Mouse (Mus musculus): ENCODE measurements around the gene Trpc5os. TPM values are rescaled to one million over a fixed set of nuclear protein-coding genes. Genes with fewer than 3 reads are reported as not detected.

The Trpc5os gene
- polyA plus RNA-seq (2012; rRNA removed), result 0.04 and 0.09 TPM in 2 replicates

DNA sequence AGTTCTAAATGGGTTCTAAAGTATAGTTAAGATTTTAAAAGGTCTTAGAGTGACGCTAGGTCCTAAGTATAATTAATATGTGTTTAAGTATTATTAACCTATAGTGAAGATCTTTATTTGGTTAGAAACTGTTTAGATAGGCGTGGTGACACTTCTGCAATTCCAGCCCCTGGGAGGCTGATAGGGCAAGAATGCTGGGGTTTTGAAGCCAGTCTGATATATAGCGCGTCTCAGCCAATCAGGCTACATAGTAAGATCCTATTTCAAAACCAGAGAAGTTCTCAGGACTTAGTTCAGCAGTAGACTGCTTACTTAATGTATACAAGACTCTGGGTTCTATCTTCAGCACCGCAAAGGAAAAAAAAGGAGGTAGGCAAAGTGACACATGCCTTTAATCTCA is at the start of gene Trpc5os:
Gene Trpc5os, plus strand, starts transcription at position 301 of the 400 bp plus-strand sequence.
- no peak for DNase-seq (ENCODE audit: low spot score)

DNA sequence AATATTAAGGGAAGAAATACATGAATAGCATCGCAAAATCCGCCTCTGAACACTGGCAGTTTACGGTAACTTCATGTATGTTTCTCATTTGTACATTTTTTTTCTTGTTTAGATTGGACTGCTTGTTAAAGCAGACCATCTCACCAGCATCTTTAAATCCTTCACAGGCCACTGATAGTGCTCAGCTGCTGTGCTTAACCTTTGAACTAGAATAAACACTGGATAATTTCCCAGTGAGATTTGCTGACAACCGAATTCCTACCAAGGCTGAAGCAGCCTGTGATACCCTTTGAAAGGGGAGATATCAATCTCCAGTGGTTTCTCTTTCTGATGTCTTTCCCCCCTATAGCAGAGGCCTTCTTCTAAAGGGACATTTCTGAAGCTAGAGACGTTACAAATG is 48.3 kb upstream of the Trpc5os start:
- no peak for DNase-seq (ENCODE audit: low spot score)

DNA sequence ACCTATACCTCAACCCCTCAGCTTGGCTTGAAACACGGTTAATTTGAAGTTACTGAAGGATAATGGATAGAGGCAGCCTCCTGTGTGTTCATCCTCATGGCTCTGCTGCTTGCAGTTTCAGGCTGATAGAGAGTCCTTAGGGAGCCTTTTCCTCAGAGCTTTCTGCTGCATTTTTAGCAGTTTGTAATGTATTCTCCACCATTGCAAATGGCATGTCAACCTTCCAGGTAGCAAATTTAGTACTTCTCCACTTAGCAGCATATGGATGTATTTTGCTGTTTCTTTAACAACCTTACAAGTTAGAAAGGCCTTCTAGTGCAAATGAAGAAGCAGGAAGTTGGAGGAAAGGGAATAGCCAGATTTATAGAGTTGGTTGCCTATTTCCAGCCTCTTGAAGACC is 36.1 kb upstream of the Trpc5os start:
- DNase-seq (ENCODE audit: low spot score), result no peak

DNA sequence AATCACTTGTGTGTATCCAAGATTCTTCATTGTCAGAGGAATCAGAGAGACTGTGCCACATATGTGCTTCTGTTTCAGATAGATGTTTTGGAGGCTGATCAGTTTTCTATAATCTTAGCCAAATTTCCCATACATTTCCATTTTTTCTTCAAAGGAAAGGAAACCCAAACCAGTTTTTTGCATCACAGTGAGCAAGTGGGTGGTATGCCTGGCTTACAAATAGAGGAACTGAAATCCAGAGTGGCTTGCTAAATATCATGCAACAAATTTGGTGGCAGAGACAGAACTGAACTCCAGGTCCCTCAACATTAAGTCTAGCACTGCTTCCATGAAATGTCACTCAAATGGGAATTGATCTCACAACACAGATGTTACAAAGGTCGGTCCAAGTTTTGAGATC is 35.3 kb upstream of the Trpc5os start:
- DNase-seq (ENCODE audit: low spot score), result no peak

DNA sequence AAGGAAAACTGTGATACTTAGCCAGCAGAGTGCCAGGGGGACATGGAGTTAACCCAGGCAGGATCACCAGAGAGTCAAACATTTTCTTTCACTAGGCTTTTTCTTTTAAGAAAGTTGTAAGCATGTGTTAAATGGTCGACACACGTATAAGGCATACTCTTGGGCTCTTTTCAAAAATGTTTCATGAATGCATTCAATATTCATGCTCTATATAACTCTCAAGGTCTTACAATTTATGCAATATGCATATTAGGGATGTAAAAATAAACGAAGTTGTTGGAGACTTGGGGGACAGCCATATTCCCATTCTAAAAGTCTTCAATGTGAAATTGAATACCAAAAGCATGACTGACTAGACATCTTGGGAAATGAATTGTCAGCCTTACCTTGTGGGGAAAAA is 32.5 kb upstream of the Trpc5os start:
- no peak for DNase-seq (ENCODE audit: low spot score)

DNA sequence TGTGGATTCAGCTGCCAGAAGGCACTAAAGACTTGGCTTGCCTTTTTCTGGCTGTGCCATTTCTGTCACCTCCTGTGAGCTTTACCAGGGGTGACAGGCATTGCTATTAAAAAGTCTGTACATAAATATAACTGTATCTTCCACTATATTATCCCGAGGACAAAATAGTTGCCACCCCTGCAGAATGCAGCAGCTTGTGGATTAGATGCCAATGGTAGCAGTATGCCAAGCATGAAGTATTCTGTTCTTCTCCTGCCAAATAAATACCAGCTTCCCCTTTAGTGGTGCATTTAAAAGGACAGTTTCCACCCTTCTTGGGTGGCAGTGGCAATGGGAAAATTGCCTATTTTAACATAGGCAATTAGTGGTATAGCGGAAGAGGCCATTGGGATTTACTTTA is 8.0 kb downstream of the Trpc5os start:
- no peak for DNase-seq (ENCODE audit: low spot score)

DNA sequence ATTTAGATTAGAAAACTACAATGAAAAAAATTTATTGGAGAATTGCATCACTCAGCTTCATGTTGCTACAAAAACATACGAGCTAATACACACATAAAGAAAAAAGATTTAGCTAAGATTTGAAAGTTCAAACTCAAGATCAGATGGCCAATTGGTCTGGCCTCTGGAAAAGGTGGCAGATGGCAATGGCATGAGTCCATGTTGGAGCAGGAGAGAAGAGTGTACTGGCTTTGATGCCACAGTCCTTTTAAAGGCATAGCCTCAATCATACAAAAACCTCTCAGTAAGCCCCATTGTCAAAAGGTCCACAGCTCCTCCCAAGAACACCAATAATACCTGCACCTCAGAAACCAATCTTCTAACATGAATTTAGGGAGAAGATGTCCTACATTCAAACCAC is 35.0 kb downstream of the Trpc5os start:
- DNase-seq (ENCODE audit: low spot score), result no peak

DNA sequence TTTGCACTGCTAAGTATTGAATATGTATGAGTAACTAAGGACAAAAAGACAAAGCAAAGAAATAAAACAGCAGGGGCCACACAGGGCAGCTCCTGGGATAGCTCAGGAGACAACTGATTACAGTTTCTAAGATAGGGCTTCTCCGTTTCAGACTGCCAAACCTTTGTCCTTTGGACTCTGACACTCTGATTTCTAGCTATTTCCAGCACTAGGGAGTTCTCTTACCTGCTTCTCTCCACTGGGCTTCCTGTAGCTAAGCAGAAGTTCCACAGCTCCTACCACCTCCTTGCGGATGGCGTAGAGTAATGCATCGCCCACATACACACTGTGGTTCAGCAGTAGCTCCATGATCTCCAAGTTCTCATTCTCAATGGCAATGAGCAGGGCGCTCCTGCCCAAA is 66.9 kb downstream of the Trpc5os start:
- DNase-seq (ENCODE audit: low spot score), result no peak

DNA sequence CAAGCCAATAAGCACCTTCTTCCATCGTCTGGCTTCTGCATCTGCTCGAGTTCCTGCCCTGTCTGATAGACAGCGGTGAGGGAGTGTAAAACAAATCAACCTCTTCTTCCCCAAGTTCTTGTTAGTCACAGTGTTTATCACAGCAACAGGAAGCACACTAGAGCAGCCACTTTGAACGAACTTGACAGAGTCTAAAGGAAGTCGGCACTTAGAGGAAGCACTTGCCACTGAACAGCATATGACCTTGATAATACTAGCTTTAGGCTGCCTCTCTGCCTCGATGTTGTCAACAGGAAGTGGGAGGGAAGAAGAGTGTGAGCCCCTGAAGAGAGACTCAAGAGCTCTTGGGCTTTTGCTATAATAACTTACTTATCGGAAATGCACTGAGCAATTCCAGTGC is 69.7 kb downstream of the Trpc5os start:
- DNase-seq (ENCODE audit: low spot score), result no peak

Other genes starting within 250 kb of the Trpc5os start
- gene Alg13, start 138.8 kb upstream of the Trpc5os start, polyA plus RNA-seq (2012; rRNA removed), result 7.2 and 8.1 TPM in 2 replicates
- not detected in 2 replicates for gene Trpc5, start 231.6 kb downstream of the Trpc5os start, polyA plus RNA-seq (2012; rRNA removed)
- 0.08 and 0.12 TPM in 2 replicates for gene Rtl4, start 232.3 kb downstream of the Trpc5os start, polyA plus RNA-seq (2012; rRNA removed)